Mouse (Mus musculus) bone marrow macrophage, adult 2 months (primary cell): ENCODE results near the gene Ang4.

ENCODE experiments used
- CTCF ChIP-seq: IDR thresholded peaks from 2 replicates; pipeline ENCODE4 v1.5.1; 2012; ENCODE audit warnings: low read depth, mild to moderate bottlenecking, low read length, moderate library complexity
- POLR2A ChIP-seq: IDR thresholded peaks from 2 replicates; pipeline ENCODE4 v1.6.1; 2012; ENCODE audit warnings: mild to moderate bottlenecking, low read depth, low read length, borderline replicate concordance

DNA sequence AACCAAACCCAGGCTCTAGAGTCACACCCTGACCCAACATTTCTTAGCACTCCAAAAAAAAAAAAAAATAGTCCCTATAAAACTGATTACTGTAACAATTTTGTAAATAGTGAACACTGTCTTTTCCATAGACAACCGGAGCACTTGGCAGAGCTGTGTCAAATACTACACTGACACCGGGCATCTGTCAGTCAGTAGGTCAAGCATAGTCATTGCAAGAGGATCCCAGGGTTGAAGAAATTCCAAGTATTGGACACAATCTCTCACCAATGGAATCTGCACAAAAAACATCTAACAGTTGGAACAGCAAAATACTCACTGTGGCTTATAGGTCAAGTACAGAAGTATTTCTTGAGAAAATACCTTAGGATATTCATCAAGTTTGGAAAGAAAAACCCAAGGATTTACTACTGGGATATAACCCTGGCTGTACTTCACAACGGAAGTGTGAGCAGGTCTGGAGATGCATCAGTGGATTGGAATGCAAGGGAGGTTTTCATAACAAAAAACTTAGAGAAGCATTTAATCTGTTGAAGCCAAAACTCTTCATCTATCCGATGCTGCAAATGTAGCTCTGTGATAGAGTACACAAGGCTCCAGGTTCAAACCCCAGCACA is 5.6 kb upstream of the Ang4 start:
- no peak for TF ChIP-seq POLR2A
- TF ChIP-seq CTCF, result no peak
